Mouse (Mus musculus) heart, embryonic 11.5 days (tissue): ENCODE results near the gene Ugcg. TPM values are rescaled to one million over a fixed set of nuclear protein-coding genes. Genes with fewer than 3 reads are reported as not detected.

Experiments used
- ATAC-seq: fragments of 200-750 bp; cut with Nextera tagmentation; replicated peaks from 2 replicates; pipeline ENCODE4 v1.8.0; 2017; ENCODE audit warnings: moderate library complexity; ENCODE audit not compliant: insufficient number of reproducible peaks, low FRiP score, low TSS enrichment
- H3K27ac ChIP-seq: fragments of 300-500 bp; sonication (generic); 2 replicates; pipeline ENCODE4 v1.5.1; 2014; ENCODE audit warnings: mild to moderate bottlenecking, low read depth, low read length
- H3K27me3 ChIP-seq: fragments of 300-500 bp; sonication (generic); 2 replicates; pipeline ENCODE4 v1.6.1; 2014; ENCODE audit warnings: mild to moderate bottlenecking, low read length, mixed read lengths; ENCODE audit not compliant: control insufficient read depth, insufficient read depth
- H3K36me3 ChIP-seq: fragments of 300-500 bp; sonication (generic); 2 replicates; pipeline ENCODE4 v1.6.1; 2014; ENCODE audit warnings: mild to moderate bottlenecking, low read length, moderate library complexity, mixed read lengths; ENCODE audit not compliant: control insufficient read depth, insufficient read depth
- H3K4me1 ChIP-seq: fragments of 300-500 bp; sonication (generic); 2 replicates; pipeline ENCODE4 v1.6.1; 2014; ENCODE audit warnings: low read length; ENCODE audit not compliant: control insufficient read depth, insufficient read depth
- H3K4me2 ChIP-seq: fragments of 300-500 bp; sonication (generic); 2 replicates; pipeline ENCODE4 v1.6.1; 2014; ENCODE audit warnings: mild to moderate bottlenecking, moderate library complexity
- H3K4me3 ChIP-seq: fragments of 300-500 bp; sonication (generic); 2 replicates; pipeline ENCODE4 v1.5.1; 2014; ENCODE audit warnings: low read depth, low read length
- H3K9ac ChIP-seq: fragments of 300-500 bp; sonication (generic); 2 replicates; pipeline ENCODE4 v1.6.1; 2014; ENCODE audit warnings: mild to moderate bottlenecking, low read depth, low read length, moderate library complexity
- H3K9me3 ChIP-seq: fragments of 300-500 bp; sonication (generic); replicated peaks from 2 replicates; pipeline ENCODE4 v1.6.1; 2016; ENCODE audit warnings: low read length; ENCODE audit not compliant: control insufficient read depth
- WGBS: fragments of 180-500 bp; shearing (Covaris S2); extraction: QIAGEN DNeasy Blood & Tissue Kit; methylation state at CpG from one replicate; pipeline ENCODE4 v1.1.7; 2014; ENCODE audit not compliant: insufficient replicate concordance; 5-methylcytosine and 5-hydroxymethylcytosine counted together
- polyA plus RNA-seq: library from polyadenylated mRNA; unstranded; fragments of >200 nt; fragmentation: Nextera tagmentation; extraction: Ambion mirVana; gene quantifications from 2 replicates; pipeline ENCODE4 v1.2.1, GENCODE M21; 2014

Gene Ugcg
- polyA plus RNA-seq, 1 experiment from 2014 or later, result 14.8 TPM

DNA sequence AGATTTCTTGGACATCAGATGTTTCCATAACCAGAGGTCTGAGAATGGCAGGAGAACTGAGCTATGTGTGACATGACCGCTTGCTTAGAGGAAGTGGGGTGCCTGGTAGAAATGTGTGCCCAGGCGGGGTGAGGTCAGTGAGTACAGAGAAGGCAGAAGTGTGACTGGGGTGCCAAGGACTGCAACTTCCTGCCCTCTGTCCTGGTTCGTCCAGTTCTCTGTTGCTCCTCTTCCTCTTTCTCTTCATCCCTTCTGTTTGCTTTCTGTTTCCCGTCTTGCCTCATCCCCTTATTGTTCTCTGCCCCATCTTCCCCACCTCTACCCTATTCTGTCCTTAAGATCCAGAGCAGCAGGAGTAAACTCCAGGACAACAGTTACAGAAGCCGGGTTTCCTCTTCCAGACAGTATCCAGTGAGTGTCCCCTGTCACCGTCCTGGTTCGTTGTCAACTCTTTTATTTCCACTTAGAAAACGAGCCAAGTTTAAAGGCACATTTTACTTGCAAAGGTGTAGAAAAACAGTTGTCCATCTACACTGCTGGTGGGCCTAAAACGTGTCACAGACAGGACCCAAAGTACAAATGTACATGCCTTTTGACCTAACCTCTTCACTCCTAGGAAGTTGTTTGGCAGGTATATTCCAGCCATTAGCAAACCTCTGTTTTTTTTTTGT is 49.7 kb downstream of the Ugcg start:
- WGBS, result 56% methylated on average over 9 of the region's 9 CpGs
- Histone ChIP-seq H3K27me3 (no peaks in the 10 kb centered on the region), H3K9ac (no peak overlapping the region), H3K4me2 (no peak overlapping the region), H3K36me3 (no peaks in the 10 kb centered on the region), H3K9me3 (no peaks in the 10 kb centered on the region), H3K4me1 (0 out of 2 replicates have a peak, but pooled peaks cover 3% of the 10 kb centered on the region), H3K4me3 (no peak overlapping the region), H3K27ac (no peak overlapping the region)
- no peak for ATAC-seq

DNA sequence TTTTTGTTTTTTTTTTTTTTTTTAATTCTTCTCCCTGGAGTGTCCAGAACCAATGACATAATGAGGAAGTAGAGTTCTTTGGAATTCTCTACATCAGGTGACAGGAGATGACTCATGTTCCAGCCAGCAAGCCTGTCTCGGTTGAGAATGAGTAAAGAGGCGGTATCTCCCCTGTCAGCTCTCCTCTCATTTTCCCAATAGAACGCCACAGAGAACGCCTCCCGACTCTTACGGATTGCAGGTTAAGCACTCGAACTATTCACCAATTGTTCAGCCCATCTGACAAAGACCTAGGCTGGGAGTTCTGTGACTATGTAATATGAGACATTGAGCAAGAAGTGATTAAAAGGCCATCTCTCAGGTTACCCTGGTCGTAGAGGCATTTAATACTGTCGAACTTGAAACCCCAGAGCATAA is 50.3 kb downstream of the Ugcg start:
- Histone ChIP-seq H3K4me1 (0 out of 2 replicates have a peak, but pooled peaks cover 3% of the 10 kb centered on the region), H3K4me2 (peak overlapping the region; percentile 27), H3K4me3 (no peak overlapping the region), H3K27ac (no peak overlapping the region), H3K36me3 (no peaks in the 10 kb centered on the region), H3K27me3 (no peaks in the 10 kb centered on the region), H3K9ac (no peak overlapping the region), H3K9me3 (no peaks in the 10 kb centered on the region)
- WGBS, result 35% methylated on average over 9 of the region's 9 CpGs
- ATAC-seq, result no peak; the same call in 1 of the 2 replicates

GRCm38 (mm10) chr4:59240160-59240559 is 51.1 kb downstream of the Ugcg start:
- Histone ChIP-seq H3K4me3 (no peak overlapping the region), H3K9me3 (no peaks in the 10 kb centered on the region), H3K9ac (no peak overlapping the region), H3K27ac (no peak overlapping the region), H3K4me1 (0 out of 2 replicates have a peak, but pooled peaks cover 3% of the 10 kb centered on the region), H3K27me3 (no peaks in the 10 kb centered on the region), H3K36me3 (no peaks in the 10 kb centered on the region), H3K4me2 (no peak overlapping the region)
- 93% methylated on average over 9 of the region's 9 CpGs for WGBS
- no peak for ATAC-seq

- Histone ChIP-seq H3K9ac (no peak overlapping the region), H3K27ac (no peak overlapping the region), H3K9me3 (no peaks in the 10 kb centered on the region), H3K4me3 (no peak overlapping the region), H3K4me2 (no peak overlapping the region), H3K36me3 (no peaks in the 10 kb centered on the region), H3K27me3 (no peaks in the 10 kb centered on the region), H3K4me1 (0 out of 2 replicates have a peak, but pooled peaks cover 3% of the 10 kb centered on the region)
- WGBS, result 85% methylated on average over 4 of the region's 4 CpGs
- no peak for ATAC-seq
Measured at GRCm38 (mm10) chr4:59241096-59241495, 52.0 kb downstream of the Ugcg start.

- no peak overlapping the region for H3K27ac ChIP-seq
- H3K9me3 ChIP-seq, result no peaks in the 10 kb centered on the region
- H3K9ac ChIP-seq, result no peak overlapping the region
- H3K4me3 ChIP-seq, result no peak overlapping the region
- 0 out of 2 replicates have a peak, but pooled peaks cover 3% of the 10 kb centered on the region for H3K4me1 ChIP-seq
- H3K27me3 ChIP-seq, result no peaks in the 10 kb centered on the region
- ATAC-seq, result no peak
- 89% methylated on average over 3 of the region's 3 CpGs for WGBS
- H3K4me2 ChIP-seq, result no peak overlapping the region
- H3K36me3 ChIP-seq, result no peaks in the 10 kb centered on the region
Measured at GRCm38 (mm10) chr4:59242221-59242620, 53.2 kb downstream of the Ugcg start.

- Histone ChIP-seq H3K9ac (no peak overlapping the region), H3K27ac (no peak overlapping the region), H3K4me3 (no peak overlapping the region), H3K27me3 (no peaks in the 10 kb centered on the region), H3K4me1 (0 out of 2 replicates have a peak, but pooled peaks cover 3% of the 10 kb centered on the region), H3K4me2 (no peak overlapping the region), H3K9me3 (no peaks in the 10 kb centered on the region), H3K36me3 (no peaks in the 10 kb centered on the region)
- ATAC-seq, result no peak
- 82% methylated on average over 7 of the region's 7 CpGs for WGBS
Measured at GRCm38 (mm10) chr4:59243802-59244493, 54.9 kb downstream of the Ugcg start.

GRCm38 (mm10) chr4:59244791-59245555 is 55.9 kb downstream of the Ugcg start:
- Histone ChIP-seq H3K27ac (peak overlapping the region; percentile 87), H3K36me3 (no peaks in the 10 kb centered on the region), H3K4me1 (no peaks in the 10 kb centered on the region), H3K4me2 (no peak overlapping the region), H3K27me3 (no peaks in the 10 kb centered on the region), H3K9ac (no peak overlapping the region), H3K4me3 (no peak overlapping the region), H3K9me3 (no peaks in the 10 kb centered on the region)
- ATAC-seq, result peak; percentile 76
- 51% methylated on average over 7 of the region's 7 CpGs for WGBS

DNA sequence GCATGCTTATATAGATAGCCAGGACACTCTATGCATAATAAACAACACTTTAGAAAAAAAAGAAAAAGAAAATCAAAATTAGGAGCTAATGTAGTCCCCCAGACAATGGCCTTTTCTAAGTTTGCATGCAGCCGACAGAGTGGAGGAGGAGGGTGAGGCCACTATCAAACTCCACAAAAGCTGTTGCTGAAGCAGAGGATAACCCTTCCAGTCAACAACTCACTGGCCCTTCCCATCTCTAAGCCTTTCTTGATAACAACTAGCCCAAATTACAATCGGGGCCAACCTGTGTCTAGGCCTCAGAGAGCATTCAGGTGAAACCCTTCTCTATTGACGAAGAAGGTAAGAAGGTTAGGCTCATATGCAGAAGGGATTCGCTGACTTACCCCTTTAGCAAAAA is 56.7 kb downstream of the Ugcg start:
- no peaks in the 10 kb centered on the region for H3K4me1 ChIP-seq
- 0 out of 2 replicates have a peak overlapping the region, but pooled peaks have one; percentile 16 for H3K9ac ChIP-seq
- H3K9me3 ChIP-seq, result no peaks in the 10 kb centered on the region
- 65% methylated on average over 4 of the region's 4 CpGs for WGBS
- H3K4me2 ChIP-seq, result no peak overlapping the region
- H3K36me3 ChIP-seq, result no peaks in the 10 kb centered on the region
- no peaks in the 10 kb centered on the region for H3K27me3 ChIP-seq
- H3K27ac ChIP-seq, result peak overlapping the region; percentile 87
- H3K4me3 ChIP-seq, result no peak overlapping the region
- no peak for ATAC-seq
